Mouse (Mus musculus): ENCODE results near the gene Jakmip3. TPM values are rescaled to one million over a fixed set of nuclear protein-coding genes. Genes with fewer than 3 reads are reported as not detected.

Jakmip3 gene
- total and polyA plus RNA-seq, 3 experiments: not detected

- H3K27me3 ChIP-seq (replicated peaks): peaks cover 87% of the 10 kb centered on the region
- no peaks in the 10 kb centered on the region for H3K36me3 ChIP-seq (replicated peaks in 1 of 2; ENCODE audit: control insufficient read depth in 1 of 2, insufficient read depth in 1 of 2, low read length in 1 of 2)
These were observed 27.6 kb downstream of the Jakmip3 start for GRCm38 (mm10) chr7:138968010-138968620.

GRCm38 (mm10) chr7:138977510-138977909 is 37.0 kb downstream of the Jakmip3 start:
- DNase-seq (ENCODE audit: extremely low read depth): no peak
- peaks cover 90% of the 10 kb centered on the region for H3K27me3 ChIP-seq (replicated peaks)
- no peaks in the 10 kb centered on the region for H3K4me1 ChIP-seq (ENCODE audit: control insufficient read depth in 1 of 2, insufficient read depth in 2 of 2)
- in situ Hi-C loops (cut with MboI; ENCODE audit: low pct_ligation_motif_present, low pct_unique_long_range_greater_than_20kb, low sequenced_read_pairs): no loop called here
- no peaks in the 10 kb centered on the region for H3K9me3 ChIP-seq (replicated peaks; ENCODE audit: low read length)
- H3K36me3 ChIP-seq (replicated peaks in 1 of 2; ENCODE audit: control insufficient read depth in 1 of 2, insufficient read depth in 1 of 2, low read length in 1 of 2): no peaks in the 10 kb centered on the region
- no peak overlapping the region for H3K4me2 ChIP-seq (ENCODE audit: insufficient read depth, low read depth, poor library complexity, severe bottlenecking)
- TF ChIP-seq MXI1 (IDR thresholded peaks at IDR 0.05; ENCODE audit: low read depth, low read length): no peak
- TF ChIP-seq MEF2A (IDR thresholded peaks at IDR 0.05; ENCODE audit: borderline replicate concordance, low read depth, low read length): no peak
- TF ChIP-seq PAX5 (IDR thresholded peaks at IDR 0.05; ENCODE audit: low read length): no peak
- no peaks in the 10 kb centered on the region for H3K79me2 ChIP-seq (replicated peaks; ENCODE audit: control insufficient read depth, extremely low read depth, insufficient read depth, poor library complexity, severe bottlenecking)
- H3K4me3 ChIP-seq (replicated peaks in 1 of 3; ENCODE audit: low read depth in 2 of 3, low read length in 2 of 3, poor library complexity in 1 of 3): no peak overlapping the region
- H3K9ac ChIP-seq (ENCODE audit: insufficient read depth, low read depth): no peak overlapping the region
- dilution Hi-C loops (cut with MboI; ENCODE audit: extremely low pct_ligation_motif_present, extremely low pct_unique_long_range_greater_than_20kb, low sequenced_read_pairs): no loop called here
- no peak overlapping the region for H3K27ac ChIP-seq (ENCODE audit: insufficient read depth, low read depth)

More at GRCm38 (mm10) chr7:138968010-138968620, 27.6 kb downstream of the Jakmip3 start:
- no peaks in the 10 kb centered on the region for H3K79me2 ChIP-seq (replicated peaks; ENCODE audit: control insufficient read depth, extremely low read depth, insufficient read depth, poor library complexity, severe bottlenecking)
- H3K4me2 ChIP-seq (ENCODE audit: insufficient read depth, low read depth, poor library complexity, severe bottlenecking): no peak overlapping the region
- H3K27ac ChIP-seq (ENCODE audit: insufficient read depth, low read depth): no peak overlapping the region
- no peak for DNase-seq (ENCODE audit: extremely low read depth)
- H3K9me3 ChIP-seq (replicated peaks; ENCODE audit: low read length): no peaks in the 10 kb centered on the region
- H3K4me1 ChIP-seq (ENCODE audit: control insufficient read depth in 1 of 2, insufficient read depth in 2 of 2): peaks cover 0 to 5% of the 10 kb centered on the region in 2 experiments; a peak in 2 of 4 replicates
- H3K9ac ChIP-seq (ENCODE audit: insufficient read depth, low read depth): no peak overlapping the region
- in situ Hi-C loops (cut with MboI; ENCODE audit: low pct_ligation_motif_present, low pct_unique_long_range_greater_than_20kb, low sequenced_read_pairs): no loop called here
- TF ChIP-seq USF1 (IDR thresholded peaks at IDR 0.05; ENCODE audit: low read depth, low read length) (no peak), IRF4 (IDR thresholded peaks at IDR 0.05; ENCODE audit: low read depth, low read length) (no peak), CTCF (conservative IDR thresholded peaks at IDR 0.05 in 1 of 2, IDR thresholded peaks at IDR 0.05 in 1 of 2; ENCODE audit: low read depth in 2 of 2, low read length in 2 of 2) (no peak), ZKSCAN1 (IDR thresholded peaks at IDR 0.05; ENCODE audit: borderline replicate concordance, low read depth, low read length) (no peak), USF2 (conservative IDR thresholded peaks at IDR 0.05; ENCODE audit: low read depth, low read length) (no peak), KAT2A (IDR thresholded peaks at IDR 0.05; ENCODE audit: insufficient replicate concordance, low read length) (no peak), NELFE (IDR thresholded peaks at IDR 0.05; ENCODE audit: low read depth, low read length) (no peak), ZNF384 (IDR thresholded peaks at IDR 0.05; ENCODE audit: low read depth, low read length) (no peak), CHD1 (IDR thresholded peaks at IDR 0.05; ENCODE audit: low read depth, low read length) (no peak), RAD21 (IDR thresholded peaks at IDR 0.05; ENCODE audit: low read depth, low read length) (no peak), JUN (IDR thresholded peaks at IDR 0.05; ENCODE audit: insufficient read depth, low read depth, low read length) (no peak), PAX5 (IDR thresholded peaks at IDR 0.05; ENCODE audit: low read length) (no peak), MEF2A (IDR thresholded peaks at IDR 0.05; ENCODE audit: borderline replicate concordance, low read depth, low read length) (no peak), EP300 (IDR thresholded peaks at IDR 0.05; ENCODE audit: low read length) (no peak), MYC (IDR thresholded peaks at IDR 0.05; ENCODE audit: low read depth, low read length) (no peak)
- dilution Hi-C loops (cut with MboI; ENCODE audit: extremely low pct_ligation_motif_present, extremely low pct_unique_long_range_greater_than_20kb, low sequenced_read_pairs): no loop called here
- H3K4me3 ChIP-seq (replicated peaks in 1 of 3; ENCODE audit: low read depth in 2 of 3, low read length in 2 of 3, poor library complexity in 1 of 3): no peak overlapping the region
